Mouse (Mus musculus): ENCODE measurements around the gene Col5a2.
"Not testable (repeated sequence)": the region's sequence is repeated elsewhere in the genome, so short reads cannot be mapped to it uniquely, and the experiment has no call there.

The Col5a2 gene

GRCm38 (mm10) chr1:45502865-45503332, at the start of gene Col5a2:
Gene Col5a2 (minus strand): TSS chr1:45503282.
- DNase-seq, result peak; percentile 28 to 30

DNA sequence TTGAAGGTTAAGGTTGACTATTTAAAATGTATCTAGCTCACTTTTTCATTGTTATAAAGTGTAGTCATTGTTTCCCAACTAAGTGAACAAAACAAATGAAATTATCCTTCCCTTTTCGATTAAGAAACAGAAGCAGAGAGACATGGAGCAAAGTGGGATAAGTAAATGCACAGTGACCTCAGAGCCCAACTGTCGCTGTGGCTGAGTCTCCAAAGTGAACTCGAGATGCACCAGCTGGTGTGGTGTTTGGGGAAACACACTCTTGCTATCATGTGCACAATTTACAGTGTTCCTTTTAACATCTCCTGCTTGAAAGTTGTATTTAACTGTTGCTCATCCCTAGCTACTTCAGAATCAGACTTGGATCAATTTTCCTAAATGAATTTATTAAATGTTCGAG, 47.4 kb upstream of the Col5a2 start:
- DNase-seq, result no peak

- peak; percentile 24 to 53 for DNase-seq
Measured at GRCm38 (mm10) chr1:45541888-45542287, 38.8 kb upstream of the Col5a2 start.

- no peak for DNase-seq
Measured at GRCm38 (mm10) chr1:45541161-45541560, 38.1 kb upstream of the Col5a2 start.

GRCm38 (mm10) chr1:45531486-45531885, 28.4 kb upstream of the Col5a2 start:
- DNase-seq, result no peak

DNA sequence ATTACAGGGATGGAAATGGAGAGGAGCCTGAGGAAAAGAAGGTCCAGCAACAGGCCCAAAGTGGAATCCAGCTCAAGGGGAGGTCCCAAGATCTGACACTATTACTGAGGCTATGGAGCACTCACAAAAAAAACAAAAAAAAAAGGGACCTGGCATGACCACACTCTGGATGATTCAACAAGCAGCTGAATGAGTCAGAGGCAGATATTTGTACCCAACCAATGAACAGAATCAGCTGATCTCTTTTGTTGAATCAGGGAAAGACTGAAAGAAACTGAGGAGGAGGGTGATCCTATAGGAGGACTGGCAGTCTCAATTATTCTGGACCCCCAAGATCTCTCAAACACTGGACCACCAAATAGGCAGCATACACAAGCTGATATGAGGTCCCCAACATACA, 24.4 kb upstream of the Col5a2 start:
- DNase-seq, result not testable (repeated sequence)

DNA sequence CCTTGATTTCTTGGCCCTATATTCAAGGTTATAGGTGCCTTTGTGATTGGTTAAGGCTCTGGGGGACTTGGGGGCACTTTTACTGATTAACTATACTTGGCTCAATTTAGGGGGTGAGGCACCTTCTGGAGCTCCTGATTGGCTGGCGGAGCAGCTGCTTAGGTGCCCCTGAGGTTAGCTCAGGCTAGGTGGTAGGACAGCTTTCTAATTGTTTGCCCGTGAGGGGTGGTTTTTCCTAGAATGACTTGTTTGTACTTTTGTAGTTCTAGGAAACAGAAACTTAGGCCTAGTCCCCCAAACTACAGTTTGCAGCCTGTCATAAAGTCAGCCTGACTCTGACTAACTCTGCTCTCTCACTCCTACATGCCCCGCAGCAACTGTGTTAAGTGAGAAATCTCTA, 20.5 kb upstream of the Col5a2 start:
- DNase-seq, result no peak

GRCm38 (mm10) chr1:45521486-45521885, 18.4 kb upstream of the Col5a2 start:
- DNase-seq, result no peak

GRCm38 (mm10) chr1:45502241-45502741, 791 bp downstream of the Col5a2 start:
- peak; percentile 4 to 9 for DNase-seq

DNA sequence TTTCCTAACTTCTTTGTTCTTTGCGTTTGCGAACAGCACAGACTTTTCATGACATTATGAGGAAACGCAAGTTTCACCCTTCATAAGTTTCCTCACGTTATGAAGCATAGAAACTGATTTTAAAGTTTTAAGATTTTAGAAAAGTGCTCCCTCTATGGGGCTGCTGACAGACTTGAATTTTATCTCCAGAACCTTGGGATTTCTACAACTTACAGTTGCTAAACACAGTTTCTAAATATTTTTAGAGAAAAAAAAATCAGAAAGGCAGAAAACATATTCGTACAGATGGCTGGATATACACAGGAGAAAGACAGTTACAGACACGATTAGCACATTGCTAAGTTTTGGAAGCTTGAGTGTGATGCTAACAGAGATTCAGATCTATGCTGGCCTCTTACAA, 1.6 kb downstream of the Col5a2 start:
- DNase-seq, result no peak

DNA sequence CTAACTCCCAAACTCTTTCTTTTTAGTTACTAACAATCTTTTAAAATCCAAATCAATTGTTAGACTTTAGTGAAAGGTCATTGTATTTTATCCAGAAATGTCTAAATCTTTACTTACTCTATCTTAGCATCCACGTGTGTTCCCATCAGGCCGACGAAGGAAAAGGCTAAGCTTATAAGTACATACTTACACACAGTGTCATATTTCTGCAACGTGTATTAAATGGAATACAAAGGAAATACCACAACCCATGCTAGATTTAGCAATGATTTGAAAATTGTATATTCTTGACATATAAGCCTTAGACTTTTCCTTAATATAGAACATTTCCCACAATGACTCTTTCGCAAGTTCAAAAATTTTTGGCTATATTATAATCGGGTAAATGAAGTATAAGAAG, 2.6 kb downstream of the Col5a2 start:
- no peak for DNase-seq

DNA sequence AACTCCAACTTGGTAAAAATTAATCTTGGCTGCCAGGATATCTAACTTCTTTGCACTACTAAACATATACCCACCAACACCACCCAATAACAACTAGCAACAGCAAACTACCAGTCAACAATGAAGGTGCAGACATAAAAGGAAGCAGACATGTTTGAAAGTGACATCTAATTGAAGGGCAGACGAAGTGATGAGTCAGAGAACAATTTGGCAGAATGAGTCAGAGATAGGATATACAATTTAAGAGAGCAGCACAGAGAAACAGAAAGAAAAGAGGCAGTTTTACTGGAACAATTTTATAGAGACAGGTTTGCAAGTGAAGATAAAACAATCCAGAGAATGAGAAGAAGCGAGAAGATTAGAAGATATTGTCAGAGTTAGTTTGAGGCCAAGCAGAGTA, 8.1 kb downstream of the Col5a2 start:
- no peak for DNase-seq

DNA sequence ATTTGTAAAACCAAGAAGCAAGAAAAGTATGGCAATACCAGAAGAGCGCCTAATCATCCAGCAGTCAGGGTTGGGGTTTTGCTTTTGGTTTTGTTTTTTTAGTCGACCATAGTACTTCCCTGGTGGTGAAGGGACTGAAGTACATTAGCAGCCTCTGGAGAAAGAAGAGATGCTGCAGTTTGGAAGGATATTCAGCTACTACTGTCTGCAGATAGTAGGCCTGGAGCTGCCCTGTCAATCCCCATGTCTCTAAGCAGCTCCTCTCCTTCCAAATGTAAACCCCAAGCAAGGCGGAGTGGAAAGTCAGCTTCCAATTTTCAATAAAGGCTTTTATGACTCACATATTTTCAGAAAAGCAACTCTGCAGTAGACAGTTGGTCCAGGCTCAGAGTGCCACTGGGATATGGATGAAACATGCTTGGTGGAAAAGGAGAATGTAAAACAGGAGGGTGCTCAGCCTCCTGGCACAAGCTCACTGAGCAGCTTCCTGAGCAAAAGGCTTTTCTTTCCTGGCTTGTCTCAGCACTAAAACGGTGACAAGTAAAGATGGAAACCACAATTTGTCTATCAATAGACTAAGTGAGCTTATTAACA, 10.9 kb downstream of the Col5a2 start:
- peak; percentile 2 to 12 for DNase-seq

DNA sequence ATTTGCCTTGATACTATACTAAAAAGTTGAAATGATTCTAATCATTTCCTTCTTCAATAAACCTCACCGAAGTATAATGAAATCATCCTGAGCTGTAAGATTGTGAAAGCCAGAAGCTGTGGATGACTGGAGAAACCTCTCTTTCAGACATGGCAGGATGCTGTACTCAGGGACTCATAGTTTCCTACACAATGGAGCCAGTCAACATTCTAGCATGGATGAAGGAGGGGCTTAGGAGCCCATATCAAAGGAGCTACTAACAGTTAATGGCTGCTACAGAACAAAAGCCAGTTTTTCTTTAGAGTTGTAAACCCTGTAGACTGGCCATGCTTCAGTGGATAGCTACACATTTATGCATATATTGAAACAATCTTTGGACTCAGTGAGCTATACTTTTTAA, 12.6 kb downstream of the Col5a2 start:
- DNase-seq, result no peak

GRCm38 (mm10) chr1:45488291-45488690, 14.8 kb downstream of the Col5a2 start:
- no peak for DNase-seq

GRCm38 (mm10) chr1:45483001-45483400, 20.1 kb downstream of the Col5a2 start:
- no peak for DNase-seq

- no peak for DNase-seq
Measured at GRCm38 (mm10) chr1:45481876-45482275, 21.2 kb downstream of the Col5a2 start.

DNA sequence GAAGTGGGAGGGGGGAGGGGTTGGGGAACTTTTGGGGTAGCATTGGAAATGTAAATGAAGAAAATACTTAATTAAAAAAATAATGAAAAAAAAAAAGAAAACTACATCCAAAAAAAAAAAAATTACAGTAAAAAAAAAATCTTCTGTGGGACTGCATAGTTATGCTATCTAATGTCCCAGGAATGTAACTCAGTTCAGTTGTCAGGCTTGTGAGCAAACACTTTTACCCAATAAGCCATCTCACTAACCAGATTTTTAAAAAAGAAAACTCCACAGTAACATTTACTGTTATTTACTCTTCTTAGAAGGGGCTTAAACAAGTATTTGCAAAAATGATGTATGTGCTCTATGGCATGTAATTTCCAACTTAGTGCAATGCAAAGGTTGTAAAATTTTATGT, 24.0 kb downstream of the Col5a2 start:
- DNase-seq, result no peak

DNA sequence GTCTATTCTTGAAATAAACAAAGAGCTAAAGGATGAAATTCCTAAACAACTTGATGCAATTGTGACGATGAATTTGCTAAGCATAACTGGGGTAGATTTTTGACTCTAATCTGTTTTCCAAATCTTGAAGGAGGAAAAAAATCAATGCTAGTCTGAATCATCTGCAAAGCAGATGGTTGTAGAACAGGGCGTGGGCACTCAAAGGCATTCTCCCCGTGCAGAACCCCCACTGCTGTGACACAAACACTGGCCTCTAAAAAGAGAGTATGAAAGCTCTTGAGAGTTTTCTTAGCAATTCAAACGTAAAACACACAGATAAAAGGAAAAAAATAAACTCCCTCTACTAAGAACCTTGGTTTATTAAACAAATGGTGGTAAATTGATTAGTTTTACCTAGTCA, 30.3 kb downstream of the Col5a2 start:
- DNase-seq, result no peak

DNA sequence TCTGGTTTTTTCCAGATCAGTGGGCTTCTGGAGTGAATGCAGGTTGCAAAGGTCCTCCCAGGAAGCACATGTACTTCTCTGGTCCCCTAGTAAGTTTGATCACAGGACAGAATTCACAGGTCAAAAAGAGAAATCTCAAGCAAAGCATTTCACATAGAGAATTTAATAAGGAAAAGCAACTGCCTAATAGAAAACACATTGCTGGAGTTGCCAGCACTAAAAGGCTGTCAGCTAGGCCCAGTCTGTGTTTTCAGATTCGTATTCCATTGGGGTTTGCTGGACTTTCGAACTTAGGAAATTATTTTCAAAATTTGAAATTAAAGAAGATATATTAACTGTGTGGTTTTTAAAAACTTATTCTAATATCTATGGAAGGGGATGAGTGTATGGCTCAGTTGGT, 42.3 kb downstream of the Col5a2 start:
- no peak for DNase-seq

DNA sequence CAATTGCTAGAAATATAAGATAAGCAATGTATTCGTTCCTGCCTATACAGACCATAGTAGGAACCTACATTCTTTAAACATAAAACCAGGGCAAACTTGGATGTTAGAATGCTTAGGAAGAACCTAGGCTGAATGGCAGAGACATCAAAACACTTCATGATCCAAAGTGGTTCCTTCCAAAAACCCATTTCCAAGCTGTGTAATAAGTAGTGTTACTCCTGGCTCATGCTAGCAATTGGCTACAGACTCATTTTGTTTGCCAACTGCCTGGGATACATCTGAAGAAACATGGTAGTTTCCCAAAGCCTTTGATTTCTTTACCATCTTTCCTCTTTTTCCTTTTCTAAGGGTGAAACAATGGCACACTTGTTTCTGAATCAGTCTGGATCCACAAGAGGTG, 47.3 kb downstream of the Col5a2 start:
- no peak for DNase-seq

DNA sequence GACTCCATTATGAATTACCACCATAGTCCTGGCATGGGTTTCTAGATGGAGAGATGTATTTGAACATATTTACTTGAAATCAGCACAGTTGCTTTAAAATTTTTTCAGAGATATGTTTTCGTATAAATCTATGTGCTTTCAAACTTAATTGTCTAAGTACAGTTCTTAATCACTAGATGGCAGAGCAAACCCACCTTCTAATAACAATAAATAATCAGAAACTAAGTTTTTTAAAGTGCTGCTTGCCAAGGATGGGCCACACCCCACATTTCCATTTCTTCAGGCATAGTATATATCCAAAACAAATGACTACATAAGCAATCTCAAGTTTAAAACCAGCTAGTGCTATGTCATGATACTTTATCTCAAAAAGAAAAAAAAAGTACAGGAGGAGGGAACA, 54.2 kb downstream of the Col5a2 start:
- DNase-seq, result no peak

GRCm38 (mm10) chr1:45431922-45432321, 71.2 kb downstream of the Col5a2 start:
- DNase-seq, result peak; percentile 43 to 57

DNA sequence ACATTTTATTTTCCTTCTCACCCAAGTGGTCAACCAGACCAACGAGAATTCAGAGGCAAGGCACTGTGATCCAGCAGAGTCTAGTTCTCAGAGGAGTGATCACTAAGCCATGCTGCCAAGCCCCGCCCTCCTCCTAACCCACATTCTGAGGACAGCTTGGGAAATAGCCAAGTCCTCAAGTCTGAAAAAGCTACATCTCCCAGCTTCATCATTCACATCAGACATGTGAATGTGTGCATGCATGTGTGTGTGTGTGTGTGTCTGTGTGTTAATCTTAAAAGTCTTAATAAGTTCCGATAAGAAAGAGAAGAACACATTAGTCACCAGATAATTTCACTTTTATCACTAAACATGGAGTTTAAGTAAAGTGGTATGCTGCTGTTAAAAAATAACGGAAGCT, 72.6 kb downstream of the Col5a2 start:
- peak; percentile 19 to 30 for DNase-seq

DNA sequence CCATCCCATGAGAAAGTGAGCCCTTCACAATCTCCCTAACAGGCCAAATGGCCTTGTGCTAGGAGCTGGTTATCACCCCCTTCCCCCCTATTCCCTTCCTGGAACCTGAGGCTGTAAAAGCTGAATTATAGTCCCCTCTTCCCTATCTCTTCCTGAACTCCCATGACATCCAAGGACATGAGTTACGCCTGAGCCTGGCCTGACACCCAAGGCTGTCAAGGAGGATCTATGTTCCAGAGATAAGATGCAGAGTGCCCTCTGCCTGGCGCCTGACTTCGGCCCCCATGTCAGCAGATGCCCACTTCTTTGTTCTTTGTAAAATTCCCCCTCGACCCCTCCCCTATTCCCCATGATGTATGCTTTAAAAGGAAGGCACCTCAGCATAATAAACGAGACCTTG, 73.9 kb downstream of the Col5a2 start:
- not testable (repeated sequence) for DNase-seq

Measured in cerebellum, postnatal 10 days (tissue).